Mouse (Mus musculus) ZHBTc4 (cell line): ENCODE measurements around the gene Dhrs7b.
"Not testable (repeated sequence)": the region's sequence is repeated elsewhere in the genome, so short reads cannot be mapped to it uniquely, and the experiment has no call there.

Experiments used
- DNase-seq: peaks from one replicate; pipeline ENCODE4 v3.0.0-alpha.2; 2011; ENCODE audit warnings: low read depth, low spot score

Gene Dhrs7b

DNA sequence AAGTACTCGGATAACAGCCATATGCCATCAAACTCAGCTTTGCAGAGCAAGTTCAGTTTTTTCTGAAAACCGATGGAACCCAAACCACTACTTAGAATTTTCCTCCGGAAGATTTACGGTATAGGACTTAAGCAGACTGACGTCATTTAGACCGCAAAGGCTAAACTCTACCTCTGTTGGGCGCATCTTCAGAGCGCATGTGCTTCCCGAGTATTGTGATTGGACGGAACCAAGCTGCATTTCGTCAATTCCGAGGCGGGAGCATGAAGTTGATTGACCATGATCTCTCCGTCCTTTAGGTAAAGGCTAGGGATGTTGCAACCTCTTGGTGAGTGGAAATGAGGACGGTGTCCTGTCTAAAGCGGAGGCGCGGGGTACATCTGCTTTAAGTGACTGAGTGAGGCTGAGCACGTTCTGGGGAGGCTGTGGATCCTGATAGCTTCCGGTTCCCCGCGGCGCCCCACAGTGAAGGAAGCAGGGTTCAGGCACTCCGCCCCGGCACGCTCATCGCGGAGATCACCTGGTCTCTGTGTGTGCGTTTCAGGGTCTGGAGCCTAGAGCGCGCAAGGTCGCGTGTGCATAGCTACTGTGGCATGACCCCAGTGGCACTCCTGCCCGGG, at the start of gene Dhrs7b:
Gene Dhrs7b, plus strand, starts transcription at position 199 of the 620 bp plus-strand sequence.
- peak; percentile 97 for DNase-seq

DNA sequence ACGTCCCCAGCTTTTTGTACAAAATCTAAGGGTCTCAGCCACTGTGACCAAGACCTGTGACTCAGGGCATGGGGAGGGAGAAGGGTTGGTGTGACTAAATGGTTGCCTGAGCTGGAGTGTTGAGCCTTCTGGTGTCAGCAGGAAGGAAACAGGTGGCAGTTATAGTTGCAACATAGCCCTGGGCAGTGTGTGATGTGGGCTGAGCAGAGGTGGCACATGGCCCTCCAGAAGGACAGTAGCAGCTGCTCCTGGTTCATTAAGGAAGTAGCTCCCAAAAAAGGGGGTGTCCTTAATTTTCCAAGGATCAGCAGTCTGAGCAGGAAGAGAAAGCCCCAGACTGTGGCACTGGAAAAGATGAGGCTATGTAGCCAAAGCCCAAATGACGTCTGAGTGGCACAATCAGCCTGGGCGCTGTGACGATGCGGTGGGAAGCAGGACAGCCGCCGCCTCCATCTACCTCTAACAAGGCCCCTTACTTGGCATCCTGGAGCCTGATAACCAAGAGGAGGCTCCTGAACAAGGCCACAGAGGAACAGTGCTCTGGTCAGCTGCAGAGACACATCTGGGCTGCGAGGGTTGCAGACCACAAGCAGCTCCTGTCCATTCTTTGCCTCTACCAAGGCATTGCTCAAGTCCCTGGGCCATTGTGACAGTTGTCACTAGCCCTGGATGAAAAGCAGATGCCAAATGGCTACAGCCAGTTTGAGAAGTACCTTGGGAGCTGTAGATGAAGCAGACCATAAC, 46.1 kb upstream of the Dhrs7b start:
- DNase-seq, result no peak

DNA sequence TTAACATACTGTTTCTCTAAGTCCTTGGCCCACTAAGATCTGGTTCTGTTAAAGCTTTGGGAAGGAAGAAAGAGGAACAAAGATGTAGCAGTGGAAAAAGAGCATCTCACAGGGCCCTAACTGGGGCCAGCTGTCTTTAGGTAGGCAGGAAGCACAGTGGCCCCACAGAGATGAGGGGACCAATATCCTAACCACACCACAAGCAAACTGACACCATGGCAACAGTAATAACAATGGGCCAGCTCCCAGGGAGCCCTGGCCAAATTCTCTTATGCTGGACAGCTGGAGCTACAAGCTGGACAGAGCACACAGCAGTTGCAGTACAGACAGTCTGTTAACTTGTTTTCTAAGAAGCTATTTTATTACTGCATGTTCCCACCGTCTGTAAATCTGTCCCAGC, 42.8 kb upstream of the Dhrs7b start:
- DNase-seq, result no peak

DNA sequence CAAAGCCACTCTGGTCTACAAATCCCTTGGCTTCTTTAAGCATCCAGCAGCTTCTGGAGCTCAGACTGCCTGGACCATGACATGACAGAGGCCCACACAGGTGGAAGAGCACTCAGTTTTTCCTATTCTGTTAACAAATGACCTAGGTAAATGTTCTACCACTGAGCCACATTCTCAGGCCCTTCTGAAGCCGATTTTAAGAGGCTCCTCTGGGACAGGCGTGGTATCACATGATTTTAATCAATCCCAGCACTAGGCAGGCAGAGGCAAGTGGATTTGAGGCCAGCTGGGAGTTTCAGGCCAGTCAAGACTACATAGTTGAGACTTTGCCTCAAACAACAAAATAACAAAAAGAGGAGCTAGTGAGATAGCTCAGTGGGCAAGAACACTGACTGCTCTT, 40.0 kb upstream of the Dhrs7b start:
- no peak for DNase-seq

DNA sequence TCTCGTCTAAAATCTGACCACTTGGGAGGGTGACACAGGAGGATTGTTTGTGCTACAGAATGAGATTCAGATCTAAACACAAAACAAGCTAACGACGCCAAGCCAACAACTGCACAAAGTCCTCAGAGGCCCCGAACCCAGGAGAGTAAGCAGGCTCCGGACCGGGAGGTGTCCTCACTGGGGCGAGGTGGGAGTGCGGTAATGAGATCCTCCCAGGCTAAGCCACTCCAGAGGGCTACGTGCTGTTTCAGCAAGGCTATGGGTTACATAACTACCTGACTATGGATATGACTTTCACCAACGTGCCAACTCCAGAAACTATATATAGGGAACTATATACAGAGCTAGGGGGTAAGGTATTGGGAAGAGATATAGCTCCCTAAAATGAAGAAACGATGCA, 34.1 kb upstream of the Dhrs7b start:
- DNase-seq, result no peak

DNA sequence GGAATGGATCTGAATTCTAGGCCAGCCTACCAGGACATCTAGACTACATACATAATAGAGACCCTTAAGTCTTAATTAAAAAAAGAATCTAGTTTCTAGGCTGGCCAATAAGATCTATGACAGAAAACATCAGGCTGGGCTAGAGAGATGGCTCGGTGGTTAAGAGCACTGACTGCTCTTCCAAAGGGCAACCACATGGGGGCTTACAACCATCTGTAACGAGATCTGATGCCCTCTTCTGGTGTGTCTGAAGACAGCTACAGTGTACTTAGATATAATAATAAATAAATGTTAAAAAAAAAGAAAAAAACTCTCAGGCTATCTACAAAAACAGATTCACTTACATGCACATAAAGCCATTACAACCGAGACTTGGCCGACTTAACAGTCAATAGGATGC, 30.5 kb upstream of the Dhrs7b start:
- no peak for DNase-seq

DNA sequence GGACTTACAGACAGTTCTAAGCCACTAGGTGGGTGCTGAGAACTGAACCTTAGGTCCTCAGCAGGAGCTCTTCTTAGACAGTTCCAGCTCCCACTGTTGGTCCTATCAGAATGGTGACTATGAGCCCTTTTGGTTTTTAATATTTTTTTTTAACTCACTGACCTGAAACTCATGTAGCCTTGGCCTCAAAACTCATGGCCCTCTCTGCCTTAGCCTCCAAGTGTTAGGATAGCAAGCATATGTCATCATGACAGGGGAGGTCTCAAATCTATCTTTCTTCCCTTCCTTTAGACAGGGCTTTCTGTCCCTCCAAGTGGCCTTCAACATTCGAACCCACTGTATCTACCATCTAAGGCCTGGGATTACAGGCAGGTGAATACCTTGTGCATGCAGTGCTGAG, 29.5 kb upstream of the Dhrs7b start:
- no peak for DNase-seq

DNA sequence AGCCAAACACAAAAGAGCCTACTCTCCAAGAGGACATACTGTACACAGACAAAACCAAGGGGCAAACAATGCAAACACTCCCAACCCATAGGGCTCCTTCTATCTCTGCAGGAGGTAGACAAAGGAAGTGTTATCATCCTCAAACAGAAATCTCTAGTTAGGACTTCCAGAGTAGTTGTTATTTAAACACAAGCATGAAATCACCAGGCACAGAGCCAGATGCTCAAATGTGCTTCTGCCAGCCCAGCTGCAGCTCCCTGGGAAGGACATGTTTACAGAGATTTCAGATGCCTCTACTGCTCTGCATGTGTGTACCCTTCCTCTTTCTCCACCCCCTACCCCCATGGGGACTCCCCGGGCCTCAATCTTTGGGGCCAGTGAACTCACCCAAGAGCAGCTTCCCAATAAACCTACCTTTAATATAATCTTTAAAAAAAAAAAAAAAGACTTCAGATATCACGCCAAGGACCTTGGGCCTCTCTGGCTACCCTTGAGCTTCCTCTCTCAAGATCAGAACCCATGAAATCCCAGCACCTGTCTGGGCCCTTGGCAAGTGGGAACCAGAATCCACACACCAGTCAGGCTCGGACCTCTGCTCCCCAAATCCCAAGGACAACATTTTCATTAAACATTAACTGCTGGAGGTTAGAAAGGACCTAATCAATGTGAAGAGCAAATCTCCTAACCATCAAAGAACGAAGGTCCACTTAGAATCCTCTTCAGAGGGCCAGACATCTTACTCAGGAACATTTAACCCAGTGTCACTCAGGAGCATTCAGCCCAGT, 22.0 kb upstream of the Dhrs7b start:
- no peak for DNase-seq

DNA sequence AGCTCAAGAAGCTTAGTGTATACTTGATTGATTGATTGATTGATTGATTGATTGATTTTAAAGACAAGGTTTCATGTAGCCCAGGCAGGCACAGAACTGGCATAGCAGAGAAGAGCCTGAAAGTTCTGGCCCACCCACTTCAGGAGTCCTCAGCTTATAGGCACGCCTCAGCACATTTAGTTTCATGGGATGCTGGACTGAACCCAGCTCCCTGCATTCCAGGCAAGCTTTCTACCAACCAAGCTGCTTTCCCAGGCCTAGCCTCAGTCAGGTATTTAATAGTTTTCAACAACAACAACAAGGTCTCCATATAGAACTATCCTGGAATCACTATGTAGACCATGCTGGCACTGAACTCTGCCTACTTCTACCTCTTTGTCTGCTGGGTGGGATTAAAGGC, 20.9 kb upstream of the Dhrs7b start:
- DNase-seq, result no peak

DNA sequence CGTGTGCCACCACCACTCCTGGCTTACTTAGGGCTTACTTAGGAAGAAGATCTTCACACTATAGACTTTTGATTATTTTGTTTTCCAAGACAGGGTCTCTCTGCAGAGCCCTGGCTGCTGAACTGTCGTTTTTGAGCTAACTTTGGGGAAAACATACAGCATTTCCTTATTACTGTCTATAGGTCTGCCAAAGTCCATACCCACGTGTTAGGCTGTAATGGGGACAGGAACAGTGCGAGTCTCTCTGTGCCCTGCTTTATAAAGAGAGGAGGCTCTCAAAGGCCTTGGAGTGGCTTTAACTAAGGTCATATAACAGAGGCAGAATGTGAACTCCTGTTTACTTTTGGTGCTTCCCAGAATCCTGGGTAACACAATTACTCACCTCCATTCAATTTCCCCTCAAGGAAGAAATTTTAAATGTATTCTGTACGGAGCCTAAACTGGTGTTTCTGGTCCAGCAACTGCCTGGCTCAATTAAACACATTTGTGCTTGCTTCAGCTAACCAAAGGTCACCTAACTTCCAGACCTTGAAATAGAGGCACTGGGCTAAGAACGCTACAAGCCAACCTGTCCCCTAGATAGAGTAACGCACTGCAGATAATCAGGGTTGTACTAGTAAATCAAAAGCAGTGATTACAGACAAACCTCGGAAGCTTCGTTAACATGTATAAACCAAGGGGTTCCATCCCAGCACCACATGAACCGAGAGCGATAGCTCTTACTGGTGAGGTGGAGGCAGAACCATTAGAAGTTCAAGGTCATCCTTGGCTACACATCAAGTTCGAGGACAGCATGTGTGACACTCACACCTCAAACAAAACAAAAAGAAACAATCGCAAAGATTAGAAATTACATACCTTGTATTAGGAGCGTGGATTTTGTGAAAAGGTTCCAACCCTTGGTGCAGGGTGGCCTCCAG, 20.1 kb upstream of the Dhrs7b start:
- DNase-seq, result no peak

DNA sequence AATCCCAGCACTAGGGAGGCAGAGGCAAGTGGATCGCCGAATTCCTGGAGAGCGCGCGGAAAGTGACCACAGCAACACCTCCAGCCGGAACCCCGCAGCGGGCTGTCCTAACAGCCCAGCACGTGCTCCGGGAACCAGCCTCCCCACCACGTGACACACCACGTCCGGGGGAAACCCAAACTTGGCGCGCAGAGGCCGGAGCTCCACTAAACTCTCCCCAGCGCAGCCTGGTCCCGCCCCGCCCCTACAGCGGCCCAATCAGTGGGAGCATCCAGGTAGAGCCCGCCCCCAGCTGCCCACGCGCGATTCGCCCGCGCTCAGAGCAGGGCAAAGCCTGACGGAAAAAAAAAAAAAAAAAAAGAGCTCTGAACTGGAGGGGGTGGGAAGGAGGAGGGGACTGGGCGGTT, 19.4 kb upstream of the Dhrs7b start:
- DNase-seq, result peak; percentile 99

DNA sequence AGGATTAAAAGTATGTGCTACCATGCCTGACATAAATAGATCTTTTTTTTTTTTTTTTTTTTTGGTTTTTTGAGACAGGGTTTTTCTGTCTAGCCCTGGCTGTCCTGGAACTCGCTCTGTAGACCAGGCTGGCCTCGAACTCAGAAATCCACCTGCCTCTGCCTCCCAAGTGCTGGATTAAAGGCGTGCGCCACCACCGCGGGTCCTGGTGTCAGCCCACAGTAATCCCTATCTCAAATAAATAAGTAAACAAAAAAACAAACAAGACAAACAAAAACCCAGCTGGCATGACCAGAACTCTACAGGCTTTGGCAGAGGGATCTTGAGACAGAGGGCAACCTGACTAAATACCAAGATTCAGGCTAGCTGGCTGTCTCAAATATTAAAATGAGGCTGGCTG, 18.8 kb upstream of the Dhrs7b start, which contains the start of gene Shmt1:
Gene Shmt1, minus strand, starts transcription at position 101 of the 400 bp plus-strand sequence.
- not testable (repeated sequence) for DNase-seq

DNA sequence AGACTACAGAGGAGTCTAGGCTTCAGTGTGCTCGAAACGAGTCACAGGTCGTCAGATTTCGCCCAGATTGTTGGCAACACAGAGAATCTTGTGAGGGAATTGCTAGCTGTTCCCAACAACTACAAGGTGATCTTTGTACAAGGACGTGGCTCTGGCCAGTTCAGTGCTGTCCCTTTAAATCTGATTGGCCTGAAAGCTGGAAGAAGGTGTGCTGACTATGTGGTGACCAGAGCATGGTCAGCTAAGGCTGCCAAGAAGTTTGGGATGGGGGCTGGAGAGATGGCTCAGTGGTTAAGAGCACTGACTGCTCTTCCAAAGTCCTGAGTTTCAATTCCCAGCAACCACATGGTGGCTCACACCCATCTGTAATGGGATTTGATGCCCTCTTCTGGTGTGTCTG, 14.0 kb upstream of the Dhrs7b start:
- DNase-seq, result no peak

DNA sequence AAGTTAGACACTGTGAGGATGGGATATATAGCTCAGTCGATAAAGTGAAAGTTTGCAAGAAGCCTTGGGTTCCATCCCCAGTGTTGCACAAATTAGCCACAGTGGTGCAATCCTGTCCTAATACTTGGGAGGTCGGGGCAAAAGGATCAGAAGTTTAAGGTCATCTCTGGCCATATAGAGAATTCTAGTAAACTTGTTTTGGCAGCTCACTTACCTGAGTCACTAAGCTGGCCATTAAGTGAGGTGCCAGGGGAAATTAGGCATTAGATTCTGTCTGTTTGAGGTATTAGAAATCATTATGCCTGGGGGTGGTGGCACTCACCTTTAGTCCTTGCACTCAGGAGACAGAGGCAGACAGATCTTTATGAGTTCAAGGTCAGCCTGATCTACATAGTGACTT, 6.7 kb upstream of the Dhrs7b start:
- DNase-seq, result no peak

DNA sequence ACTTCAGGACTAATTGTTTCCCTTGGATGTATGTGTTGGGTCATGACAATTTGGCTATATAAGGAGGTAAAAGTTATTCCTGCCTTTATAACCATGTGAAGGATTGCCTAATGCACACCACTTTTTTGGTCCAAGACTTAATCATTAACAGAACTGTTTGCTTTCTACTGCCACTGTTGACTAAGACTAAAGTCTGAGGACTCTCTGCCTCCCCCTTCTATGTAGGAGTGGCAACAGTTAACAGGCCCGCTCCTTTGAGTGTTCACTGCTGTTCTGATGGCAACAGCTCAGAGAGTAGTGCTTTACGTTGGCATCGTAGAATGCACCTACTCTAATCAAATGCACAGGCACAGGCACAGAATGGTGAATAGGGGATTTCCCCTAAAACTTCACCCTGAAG, 5.2 kb upstream of the Dhrs7b start:
- no peak for DNase-seq

DNA sequence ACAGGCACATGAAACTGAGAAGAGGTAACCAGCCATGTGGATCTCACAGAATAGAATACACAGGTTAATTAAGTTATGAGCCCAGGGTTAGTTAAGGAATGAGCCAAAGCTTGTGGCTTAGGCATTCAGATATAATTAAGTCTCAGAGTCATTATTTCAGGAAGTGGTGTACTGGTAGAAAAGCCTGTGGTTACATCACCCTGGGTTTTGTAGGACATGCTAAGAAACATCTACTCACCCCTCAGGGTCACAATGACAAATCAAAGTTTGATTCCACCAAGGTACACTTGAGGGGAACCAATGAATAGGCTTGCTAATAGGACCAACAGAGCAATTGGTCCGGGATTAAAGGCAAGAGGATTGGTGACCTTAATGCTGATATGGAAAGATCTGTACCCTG, 3.7 kb upstream of the Dhrs7b start:
- DNase-seq, result no peak

DNA sequence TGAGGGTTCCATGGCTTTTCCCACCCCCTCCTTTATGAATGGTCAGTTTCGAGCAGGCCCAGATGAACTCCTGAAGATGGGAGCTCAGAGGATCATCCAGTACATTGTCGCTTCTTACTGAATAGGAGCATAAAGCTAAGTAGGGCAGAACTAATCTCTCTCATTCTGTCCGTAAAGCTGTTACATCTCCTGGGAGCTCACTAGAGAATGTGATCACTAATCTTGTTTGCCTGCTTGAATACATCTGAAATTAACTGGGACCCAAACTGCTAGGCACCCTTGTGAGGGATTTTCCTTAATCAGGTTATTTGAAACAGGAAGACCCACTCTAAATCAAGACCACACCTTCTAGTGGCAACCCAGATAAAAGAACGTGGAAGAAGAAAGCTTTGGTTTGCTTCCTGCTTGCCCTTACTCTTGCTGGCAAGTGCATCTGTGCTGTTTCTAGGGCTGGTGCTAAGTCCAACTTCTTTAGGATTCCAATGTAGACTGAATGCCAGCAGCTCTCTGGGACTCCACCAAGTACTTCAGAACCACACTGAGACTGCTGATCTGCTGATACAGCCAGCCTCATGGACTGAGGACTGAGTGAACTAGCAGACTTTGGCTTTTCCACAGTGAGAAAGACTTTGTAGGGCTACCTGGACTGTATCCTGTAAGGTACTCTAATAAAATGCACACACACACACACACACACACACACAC, 3.0 kb upstream of the Dhrs7b start:
- no peak for DNase-seq

DNA sequence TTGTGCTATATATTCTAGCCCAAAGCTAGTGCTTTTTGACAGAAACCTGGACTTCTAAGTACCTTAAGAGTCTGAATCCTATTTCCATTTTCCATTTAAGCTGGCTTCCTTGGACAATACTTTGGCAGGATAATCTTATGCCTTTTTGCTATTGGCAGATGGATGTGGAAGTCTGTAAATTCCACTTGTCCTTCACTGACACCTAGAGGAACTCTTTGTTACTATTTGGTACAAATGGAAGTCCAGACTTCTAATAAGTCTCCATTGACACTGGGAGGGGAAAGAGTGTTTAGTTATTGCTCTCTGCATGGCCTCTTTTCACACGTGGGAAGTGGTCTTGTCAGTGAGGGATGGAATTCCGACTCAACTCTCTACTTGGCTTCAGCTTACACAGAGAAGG, 1.5 kb upstream of the Dhrs7b start:
- DNase-seq, result no peak

DNA sequence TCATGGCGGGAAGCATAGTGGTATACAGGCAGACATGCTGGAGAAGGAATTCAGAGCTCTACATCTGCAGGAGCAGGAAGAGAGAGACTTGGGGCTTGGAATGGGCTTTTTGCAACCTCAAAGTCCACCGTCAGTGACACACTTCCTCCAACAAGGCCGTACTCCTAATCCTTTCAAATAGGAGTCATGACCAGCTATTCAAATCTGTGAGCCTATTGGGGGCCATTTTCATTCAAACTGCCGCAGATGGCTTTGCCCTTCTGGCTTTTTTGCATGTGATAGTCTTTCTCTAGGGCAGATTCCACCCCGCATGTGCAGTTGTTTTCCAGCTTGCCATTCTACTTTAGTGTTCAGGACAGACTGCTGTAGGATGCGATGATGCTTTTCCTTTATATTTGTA, 6.5 kb downstream of the Dhrs7b start:
- DNase-seq, result peak; percentile 58

DNA sequence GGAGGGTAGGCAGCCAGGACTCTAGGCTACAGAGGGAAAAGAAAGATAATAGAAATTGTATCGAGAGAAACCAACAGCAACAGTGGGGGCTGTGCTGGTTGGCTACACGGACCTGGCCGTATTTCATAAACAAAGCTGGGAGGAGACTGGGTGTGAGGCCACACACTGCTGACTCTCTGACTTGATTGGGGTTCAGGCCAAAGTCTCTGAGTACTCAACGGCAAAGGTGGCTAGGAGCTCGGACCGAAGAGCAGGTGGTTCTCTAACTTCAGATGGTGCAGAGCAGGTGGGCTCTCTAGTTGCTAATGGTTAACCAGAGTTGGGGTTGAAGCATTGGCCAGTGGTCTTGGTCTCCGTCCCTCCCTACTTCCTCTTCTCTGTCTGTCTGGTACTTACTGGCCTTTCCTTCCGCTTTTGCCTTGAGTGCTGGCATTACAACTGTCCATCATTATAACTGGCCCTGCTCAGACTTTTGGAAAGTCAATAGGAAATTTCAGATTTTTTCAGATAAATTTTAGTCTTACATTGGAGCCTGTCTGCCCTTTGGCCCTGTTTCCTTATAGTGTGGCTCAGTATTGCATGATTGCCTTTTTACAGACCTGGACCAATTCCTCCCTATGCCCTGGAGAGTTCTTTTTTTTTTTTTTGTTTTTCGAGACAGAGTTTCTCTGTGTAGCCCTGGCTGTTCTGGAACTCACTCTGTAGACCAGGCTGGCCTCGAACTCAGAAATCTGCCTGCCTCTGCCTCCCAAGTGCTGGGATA, 7.4 kb downstream of the Dhrs7b start:
- no peak for DNase-seq
